Mouse (Mus musculus) intestine, postnatal 0 days (tissue): ENCODE measurements around the gene Tbc1d32. TPM values are rescaled to one million over a fixed set of nuclear protein-coding genes. Genes with fewer than 3 reads are reported as not detected.
A peak's percentile ranks its signal among the peaks of the same experiment; 100 is the strongest.

Experiments used
- ATAC-seq: fragments of 200-750 bp; cut with Nextera tagmentation; 2 replicates; pipeline ENCODE4 v1.8.0; 2017; ENCODE audit warnings: mild to moderate bottlenecking, moderate TSS enrichment, moderate library complexity
- H3K27ac ChIP-seq: fragments of 300-500 bp; sonication (generic); 2 replicates; pipeline ENCODE4 v1.5.1; 2014; ENCODE audit warnings: mild to moderate bottlenecking, low read depth, low read length, moderate library complexity
- H3K27me3 ChIP-seq: fragments of 300-500 bp; sonication (generic); replicated peaks from 2 replicates; pipeline ENCODE4 v1.6.1; 2014; ENCODE audit warnings: low read length, mixed read lengths; ENCODE audit not compliant: control insufficient read depth, insufficient read depth
- H3K36me3 ChIP-seq: fragments of 300-500 bp; sonication (generic); 2 replicates; pipeline ENCODE4 v1.6.1; 2014; ENCODE audit warnings: mild to moderate bottlenecking, moderate library complexity; ENCODE audit not compliant: control insufficient read depth, insufficient read depth
- H3K4me1 ChIP-seq: fragments of 300-500 bp; sonication (generic); replicated peaks from 2 replicates; pipeline ENCODE4 v1.6.1; 2014; ENCODE audit warnings: antibody characterized with exemption, low read length, mixed read lengths; ENCODE audit not compliant: control insufficient read depth, insufficient read depth
- H3K4me2 ChIP-seq: fragments of 300-500 bp; sonication (generic); replicated peaks from 2 replicates; pipeline ENCODE4 v1.6.1; 2014; ENCODE audit warnings: low read depth, mild to moderate bottlenecking, moderate library complexity
- H3K4me3 ChIP-seq: fragments of 300-500 bp; sonication (generic); 2 replicates; pipeline ENCODE4 v1.5.1; 2014; ENCODE audit warnings: low read depth, low read length
- H3K9ac ChIP-seq: fragments of 300-500 bp; sonication (generic); 2 replicates; pipeline ENCODE4 v1.6.1; 2014; ENCODE audit warnings: mild to moderate bottlenecking, low read depth, low read length
- H3K9me3 ChIP-seq: fragments of 300-500 bp; sonication (generic); 2 replicates; pipeline ENCODE4 v1.6.1; 2016; ENCODE audit warnings: mixed run types; ENCODE audit not compliant: control insufficient read depth
- CTCF ChIP-seq: sonication (generic); IDR thresholded peaks from 2 replicates; pipeline ENCODE4 v1.5.1; 2016; ENCODE audit warnings: low read depth, mild to moderate bottlenecking, control low read depth, antibody characterized with exemption, moderate library complexity
- WGBS: fragments of 180-500 bp; shearing (Covaris S2); extraction: QIAGEN DNeasy Blood & Tissue Kit; methylation state at CpG from one replicate; pipeline ENCODE4 v1.1.7; 2014; 5-methylcytosine and 5-hydroxymethylcytosine counted together
- polyA plus RNA-seq: library from polyadenylated mRNA; unstranded; fragments of >200 nt; fragmentation: Nextera tagmentation; extraction: Ambion mirVana; gene quantifications from 2 replicates; pipeline ENCODE4 v1.2.1, GENCODE M21; 2015

Tbc1d32 gene
- polyA plus RNA-seq, 1 experiment from 2014 or later = 1.4 TPM

- TF ChIP-seq CTCF = no peak
- no peak for ATAC-seq
- no peaks in the 10 kb centered on the region for H3K4me1 ChIP-seq
- H3K4me2 ChIP-seq = no peak overlapping the region
- H3K4me3 ChIP-seq = no peak overlapping the region
- no peaks in the 10 kb centered on the region for H3K36me3 ChIP-seq
- H3K27me3 ChIP-seq = no peaks in the 10 kb centered on the region
- H3K27ac ChIP-seq = no peak overlapping the region
- no peak overlapping the region for H3K9ac ChIP-seq
- no peaks in the 10 kb centered on the region for H3K9me3 ChIP-seq
These were observed 203.1 kb downstream of the Tbc1d32 start for GRCm38 (mm10) chr10:56025400-56025799.

GRCm38 (mm10) chr10:56024579-56024978 lies 203.9 kb downstream of the Tbc1d32 start:
- Histone ChIP-seq H3K27me3 (no peaks in the 10 kb centered on the region), H3K27ac (no peak overlapping the region), H3K9ac (no peak overlapping the region), H3K9me3 (no peaks in the 10 kb centered on the region), H3K36me3 (no peaks in the 10 kb centered on the region), H3K4me2 (no peak overlapping the region), H3K4me1 (no peaks in the 10 kb centered on the region), H3K4me3 (no peak overlapping the region)
- TF ChIP-seq CTCF = no peak
- no peak for ATAC-seq
- WGBS = 93% methylated on average over 2 of the region's 2 CpGs

GRCm38 (mm10) chr10:55979898-55980521 lies 248.5 kb downstream of the Tbc1d32 start:
- H3K4me1 ChIP-seq = no peaks in the 10 kb centered on the region
- no peak for ATAC-seq
- H3K36me3 ChIP-seq = no peaks in the 10 kb centered on the region
- H3K9ac ChIP-seq = no peak overlapping the region
- H3K4me2 ChIP-seq = no peak overlapping the region
- WGBS = 40% methylated on average over 2 of the region's 2 CpGs
- H3K27me3 ChIP-seq = no peaks in the 10 kb centered on the region
- no peaks in the 10 kb centered on the region for H3K9me3 ChIP-seq
- H3K4me3 ChIP-seq = no peak overlapping the region
- peak; percentile 85 for TF ChIP-seq CTCF
- H3K27ac ChIP-seq = no peak overlapping the region

GRCm38 (mm10) chr10:55978001-55978400 lies 250.5 kb downstream of the Tbc1d32 start:
- WGBS = 74% methylated on average over 7 of the region's 7 CpGs
- no peak overlapping the region for H3K4me3 ChIP-seq
- no peak for ATAC-seq
- no peak overlapping the region for H3K9ac ChIP-seq
- no peaks in the 10 kb centered on the region for H3K27me3 ChIP-seq
- H3K4me1 ChIP-seq = no peaks in the 10 kb centered on the region
- no peaks in the 10 kb centered on the region for H3K9me3 ChIP-seq
- no peaks in the 10 kb centered on the region for H3K36me3 ChIP-seq
- no peak for TF ChIP-seq CTCF
- no peak overlapping the region for H3K4me2 ChIP-seq
- H3K27ac ChIP-seq = no peak overlapping the region

Other genes starting within 250 kb of the Tbc1d32 start
- 2.4 TPM in 2 replicates for gene Msl3l2, start 121.8 kb downstream of the Tbc1d32 start, polyA plus RNA-seq
- 30.6 and 32.0 TPM in 2 replicates for gene Gja1, start 148.6 kb upstream of the Tbc1d32 start, polyA plus RNA-seq